Mouse (Mus musculus): ENCODE measurements around the gene Atp2b2. TPM values are rescaled to one million over a fixed set of nuclear protein-coding genes. Genes with fewer than 3 reads are reported as not detected.
A peak's percentile ranks its signal among the peaks of the same experiment; 100 is the strongest.

The Atp2b2 gene
- total RNA-seq, 2 experiments from 2014 or later: not detected

GRCm38 (mm10) chr6:113806241-113806640 lies 236.2 kb downstream of the Atp2b2 start:
- ATAC-seq (ENCODE audit: poor library complexity, severe bottlenecking): no peak

DNA sequence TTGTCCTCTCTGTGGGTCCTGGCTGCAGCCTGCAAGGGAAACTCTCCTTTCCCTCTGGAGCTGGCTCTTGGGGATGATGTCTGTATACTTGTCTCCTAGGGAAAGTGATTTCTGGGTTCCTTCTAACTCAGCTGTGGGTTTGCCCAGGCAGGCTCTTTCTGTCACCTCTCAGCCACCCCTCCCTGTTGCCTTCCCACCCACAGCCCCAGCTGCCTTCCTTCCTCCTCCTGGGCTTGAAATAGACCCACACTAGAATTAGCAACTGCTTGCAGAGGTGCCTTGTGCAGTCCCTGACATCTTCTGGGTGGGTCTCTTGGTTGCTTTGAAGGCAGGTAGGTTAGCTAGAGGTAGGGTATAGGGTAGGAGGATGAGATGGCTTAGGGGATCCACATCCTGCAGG lies 241.2 kb downstream of the Atp2b2 start:
- ATAC-seq (ENCODE audit: poor library complexity, severe bottlenecking): no peak

- peak; percentile 51; the same call in 1 of the 2 replicates for ATAC-seq (ENCODE audit: poor library complexity, severe bottlenecking)
Measured at GRCm38 (mm10) chr6:113799915-113800314, 242.5 kb downstream of the Atp2b2 start.

- no peak for ATAC-seq (ENCODE audit: poor library complexity, severe bottlenecking)
Measured at GRCm38 (mm10) chr6:113799349-113799748, 243.1 kb downstream of the Atp2b2 start.

- ATAC-seq (ENCODE audit: poor library complexity, severe bottlenecking): no peak
Measured at GRCm38 (mm10) chr6:113798921-113799320, 243.5 kb downstream of the Atp2b2 start.

- no peak for ATAC-seq (ENCODE audit: poor library complexity, severe bottlenecking)
Measured at GRCm38 (mm10) chr6:113795241-113795702, 247.1 kb downstream of the Atp2b2 start.

DNA sequence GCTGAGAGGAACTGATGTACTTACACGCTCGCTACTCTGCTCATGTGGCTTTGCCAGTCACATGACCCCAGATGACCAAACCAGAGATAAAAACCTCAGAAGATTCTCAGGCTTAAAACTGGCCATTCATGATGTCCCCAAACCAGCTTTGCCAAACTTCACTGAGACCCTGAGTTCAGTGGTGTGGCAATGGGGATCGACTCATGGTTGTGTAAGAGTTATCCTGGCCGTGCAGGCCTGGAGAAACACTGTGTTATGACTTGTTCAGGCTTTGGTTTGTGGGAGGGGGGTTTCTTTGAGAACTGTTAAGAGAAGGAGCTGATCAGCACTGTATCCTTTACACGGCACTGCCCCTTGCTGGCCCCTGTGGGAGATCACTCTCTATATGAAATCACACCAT lies 250.0 kb downstream of the Atp2b2 start:
- no peak for ATAC-seq (ENCODE audit: poor library complexity, severe bottlenecking)

DNA sequence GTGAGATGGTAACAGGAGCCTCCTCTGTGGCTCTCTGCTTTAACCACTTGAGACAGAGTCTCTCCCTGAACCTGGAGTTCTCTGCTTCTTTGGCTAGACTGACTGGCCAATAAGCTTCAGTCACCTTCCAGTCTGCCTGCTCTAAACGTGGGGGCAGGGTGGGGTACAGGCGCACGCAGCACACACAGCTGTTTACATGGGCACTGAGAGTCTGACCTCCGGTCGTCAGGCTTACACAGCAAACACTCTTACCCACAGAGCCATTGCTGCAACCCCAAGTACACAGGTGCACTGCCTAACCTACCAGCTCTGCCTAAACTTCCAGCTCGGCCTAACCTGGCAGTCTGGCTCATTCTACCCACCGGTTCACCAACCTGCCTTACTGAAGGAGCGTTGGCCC lies 251.4 kb downstream of the Atp2b2 start:
- ATAC-seq (ENCODE audit: poor library complexity, severe bottlenecking): no peak

- 0 out of 2 replicates have a peak, but pooled peaks have one; percentile 33 for ATAC-seq (ENCODE audit: poor library complexity, severe bottlenecking)
Measured at GRCm38 (mm10) chr6:113787459-113787968, 254.9 kb downstream of the Atp2b2 start.

GRCm38 (mm10) chr6:113785658-113786057 lies 256.8 kb downstream of the Atp2b2 start:
- peak; percentile 59 for ATAC-seq (ENCODE audit: poor library complexity, severe bottlenecking)

- ATAC-seq (ENCODE audit: poor library complexity, severe bottlenecking): no peak
Measured at GRCm38 (mm10) chr6:113778229-113778753, 264.1 kb downstream of the Atp2b2 start.

DNA sequence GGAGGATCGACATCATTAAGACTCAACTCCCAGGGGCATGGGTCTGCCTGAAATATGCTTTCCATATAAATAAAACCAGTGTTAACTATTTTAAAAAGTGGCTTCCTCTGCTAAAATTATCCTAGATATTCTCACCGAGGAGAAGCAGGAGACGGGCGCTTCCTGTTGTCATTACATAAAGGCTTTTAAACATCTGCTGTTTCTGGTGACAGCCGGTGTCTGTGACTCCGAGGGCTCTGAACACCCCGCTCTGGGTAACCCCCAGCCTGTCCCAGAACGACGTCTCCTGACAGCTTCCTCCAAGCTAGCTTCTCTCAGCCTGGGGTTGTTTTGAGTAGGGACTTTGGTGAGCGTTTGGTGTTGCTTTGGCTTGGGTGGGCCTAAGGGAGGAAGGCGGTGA lies 273.6 kb downstream of the Atp2b2 start:
- no peak for ATAC-seq (ENCODE audit: poor library complexity, severe bottlenecking)

DNA sequence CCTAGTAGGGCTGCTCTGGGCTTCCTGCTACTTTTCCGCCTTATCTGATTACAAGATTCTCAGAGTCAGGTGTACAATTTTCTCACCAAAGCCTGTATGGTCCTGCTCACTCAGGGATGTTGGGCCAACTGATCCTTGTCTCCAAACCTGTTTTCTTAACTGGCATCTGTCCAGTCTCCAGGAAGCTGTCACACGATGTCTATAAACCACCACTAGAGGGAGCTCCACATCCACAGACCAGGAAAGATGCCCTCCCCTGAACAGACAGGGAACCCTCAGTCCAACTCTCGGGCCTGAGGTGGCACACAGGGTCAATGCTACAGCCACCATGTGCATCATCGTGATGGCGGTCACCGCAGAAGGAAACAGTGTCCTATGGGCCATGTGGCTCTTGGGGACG lies 280.8 kb downstream of the Atp2b2 start:
- ATAC-seq (ENCODE audit: poor library complexity, severe bottlenecking): peak; percentile 88

DNA sequence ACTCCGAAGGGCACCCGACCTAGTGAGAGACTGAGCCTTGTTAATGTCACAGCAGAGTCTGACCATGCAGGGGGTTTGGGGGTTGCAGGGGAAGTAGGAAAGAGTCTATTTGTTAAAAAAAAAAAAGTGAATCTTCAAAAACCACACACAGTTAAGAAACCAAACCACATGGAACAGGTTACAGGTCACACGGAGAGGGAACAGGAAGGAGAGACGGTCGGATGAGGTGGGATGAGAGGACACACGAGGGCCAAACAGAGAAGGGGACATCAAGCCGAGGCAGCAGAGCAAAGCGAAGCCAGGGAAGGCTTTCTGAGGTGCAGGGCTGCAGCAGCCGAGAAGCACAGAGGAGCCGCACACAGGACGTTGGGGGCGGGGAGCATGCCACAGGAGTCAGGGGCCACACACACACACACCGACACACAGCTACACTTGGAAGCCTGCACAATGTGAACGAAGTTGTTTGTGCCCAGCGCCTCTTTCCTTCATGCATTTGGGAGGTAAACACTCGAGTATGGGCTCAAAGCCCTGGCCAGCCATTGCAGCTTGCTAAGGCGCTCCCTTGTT lies 293.2 kb downstream of the Atp2b2 start:
- ATAC-seq (ENCODE audit: poor library complexity, severe bottlenecking): peak; percentile 47

GRCm38 (mm10) chr6:113748351-113748750 lies 294.1 kb downstream of the Atp2b2 start:
- peak; percentile 52 for ATAC-seq (ENCODE audit: poor library complexity, severe bottlenecking)

DNA sequence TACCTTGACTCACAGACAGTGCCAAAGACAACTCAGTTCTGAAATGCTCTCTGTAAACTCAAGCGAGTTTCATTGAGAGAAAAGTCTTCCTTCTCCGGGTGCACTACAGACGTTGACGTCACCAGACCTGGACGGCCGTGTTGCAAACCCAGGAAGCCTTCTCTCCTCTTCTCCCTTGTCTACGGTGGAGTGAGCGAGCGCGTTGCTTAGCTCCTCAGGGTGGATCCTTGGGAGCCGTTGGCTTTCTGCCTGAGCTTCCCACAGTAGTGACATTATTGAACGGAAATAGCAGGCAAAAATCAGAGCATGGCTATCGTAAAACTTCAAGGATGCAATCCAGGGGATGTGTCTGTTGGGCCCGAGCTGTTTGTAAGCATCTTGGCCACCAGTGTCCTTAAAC lies 295.1 kb downstream of the Atp2b2 start:
- no peak for ATAC-seq (ENCODE audit: poor library complexity, severe bottlenecking)

- no peak for ATAC-seq (ENCODE audit: poor library complexity, severe bottlenecking)
Measured at GRCm38 (mm10) chr6:113745117-113745516, 297.3 kb downstream of the Atp2b2 start.

DNA sequence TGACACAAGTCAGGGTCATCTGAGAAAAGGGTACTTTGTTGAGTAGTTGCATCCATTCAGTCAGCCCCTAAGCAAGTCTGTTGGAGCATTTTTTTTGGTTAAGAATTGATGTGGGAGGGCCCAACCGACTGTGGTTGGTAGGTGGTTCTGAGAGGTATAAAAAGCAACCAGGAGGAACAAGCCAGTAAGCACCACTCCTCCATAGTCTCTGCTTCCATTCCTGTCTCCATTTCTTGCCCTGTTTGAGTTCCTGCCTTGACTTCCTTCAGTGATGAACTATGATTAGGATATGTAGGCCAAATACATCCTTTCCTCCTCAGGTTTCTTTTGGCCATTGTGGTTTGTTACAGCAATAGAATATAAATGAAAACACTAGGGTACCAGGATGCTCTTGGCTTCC lies 299.3 kb downstream of the Atp2b2 start:
- no peak for ATAC-seq (ENCODE audit: poor library complexity, severe bottlenecking)

DNA sequence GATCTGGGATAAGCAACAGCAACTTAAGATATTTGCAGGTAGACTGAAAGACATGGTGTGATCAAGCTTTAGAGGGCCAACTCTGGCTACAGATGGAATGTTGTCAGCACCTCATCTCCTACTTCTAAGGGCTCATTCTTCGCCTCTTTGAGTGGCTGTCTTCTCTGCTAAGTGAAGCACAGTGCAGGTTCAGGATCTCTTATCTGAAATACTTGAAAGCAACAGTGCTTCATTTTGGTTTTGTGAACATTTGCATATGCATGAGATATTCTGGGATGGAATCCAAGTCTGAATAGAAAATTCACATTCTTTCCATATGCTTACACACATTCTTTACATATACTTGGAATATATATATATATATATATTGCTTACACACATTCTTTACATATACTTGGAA lies 300.1 kb downstream of the Atp2b2 start:
- no peak for ATAC-seq (ENCODE audit: poor library complexity, severe bottlenecking)

GRCm38 (mm10) chr6:113741425-113741824 lies 301.0 kb downstream of the Atp2b2 start:
- ATAC-seq (ENCODE audit: poor library complexity, severe bottlenecking): no peak

DNA sequence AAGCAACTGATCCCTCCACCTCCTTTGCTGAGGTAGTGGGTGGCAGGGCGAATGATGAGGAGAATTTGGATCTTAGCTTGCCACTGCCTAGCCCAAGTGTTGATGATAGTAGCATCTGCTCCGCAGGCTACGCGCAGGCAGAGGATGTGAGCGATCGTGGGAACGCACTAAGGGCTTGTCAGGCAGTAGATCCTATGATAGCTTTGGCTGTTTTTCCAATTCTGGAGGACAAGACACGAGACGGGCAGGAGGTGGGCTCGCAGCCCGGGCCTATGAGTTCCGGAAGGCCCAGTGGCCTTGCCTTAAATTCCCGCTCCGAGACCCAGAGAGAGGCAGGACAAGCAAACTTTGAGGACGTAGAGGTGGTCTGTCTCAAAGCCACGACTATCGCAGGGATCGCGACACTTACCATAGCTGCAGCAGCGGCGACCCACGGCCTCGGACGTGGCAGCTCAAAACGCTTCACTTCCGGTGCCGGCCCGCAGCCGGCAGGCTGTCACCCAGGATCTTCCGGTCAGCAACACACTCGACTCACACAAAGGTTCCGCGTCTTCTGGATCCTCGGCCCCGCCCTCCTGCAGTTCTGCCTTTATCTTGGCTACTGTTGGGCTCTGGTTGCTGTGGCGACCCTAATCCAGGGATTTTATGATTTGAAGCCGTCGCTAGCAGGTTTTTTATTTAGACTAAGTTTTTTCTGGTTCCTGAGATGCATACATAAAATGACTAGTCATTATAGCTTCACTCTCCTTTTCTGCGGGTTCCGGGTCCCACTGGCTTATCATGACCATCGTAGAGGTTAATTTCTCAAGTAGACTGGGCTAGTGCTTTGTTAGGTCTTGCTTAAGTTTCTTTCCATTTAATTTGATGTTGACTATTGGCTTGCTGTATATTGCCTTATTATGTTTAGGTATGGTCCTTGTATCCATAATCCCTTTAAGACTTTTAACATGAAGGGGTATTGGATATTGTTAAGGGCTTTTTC lies 301.9 kb downstream of the Atp2b2 start, which contains the start of gene Sec13:
Gene Sec13 (minus strand): TSS at position 508 of the 982 bp plus-strand sequence.
- ATAC-seq (ENCODE audit: poor library complexity, severe bottlenecking): peak; percentile 100

Data from megakaryocyte, adult 5-6 weeks (primary cell).